In the genomic region with DNA sequence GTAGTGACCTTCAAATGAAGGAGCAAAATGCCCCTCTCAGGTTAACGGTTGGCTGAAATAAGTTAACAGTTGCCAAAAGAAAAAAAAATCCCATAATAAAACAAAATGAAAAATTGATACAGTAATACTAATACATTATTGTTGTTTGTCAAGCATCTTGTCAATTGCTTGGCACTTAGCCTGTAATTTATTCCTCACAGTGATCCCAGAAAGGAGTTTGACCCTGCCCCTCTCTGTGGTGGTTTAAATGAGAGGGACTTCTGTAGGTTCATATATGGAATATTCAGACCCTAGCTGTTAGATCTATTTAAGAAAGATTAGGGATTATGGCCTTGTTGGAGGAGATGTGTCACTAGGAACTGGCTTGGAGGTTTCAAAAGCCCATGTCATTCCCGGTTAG, we compare ENCODE assay signal across 13 mouse cellular contexts. TPM values are rescaled to one million over a fixed set of nuclear protein-coding genes. Genes with fewer than 3 reads are reported as not detected.
"Had no signal": no experiment of that assay in that cellular context is flagged by ENCODE, and none has a peak within 500 bp of the region (broad histone marks: within the 10 kb centered on the region; RNA-seq: fewer than 3 reads in every experiment).

No protein-coding gene starts in this region.

- H3K27ac ChIP-seq: hindbrain, embryonic 15.5 days; layer of hippocampus, adult 2 months; limb, embryonic 12.5 days; midbrain, embryonic 13.5 days had no signal

- H3K4me2 ChIP-seq: hindbrain, embryonic 15.5 days; limb, embryonic 12.5 days; midbrain, embryonic 13.5 days had no signal

- H3K9me3 ChIP-seq: hindbrain, embryonic 15.5 days; limb, embryonic 12.5 days; midbrain, embryonic 13.5 days had no signal

- H3K36me3 ChIP-seq: hindbrain, embryonic 15.5 days; limb, embryonic 12.5 days; midbrain, embryonic 13.5 days had no signal

- DNase-seq: kidney, adult 18-20 months; kidney, postnatal 14 days; lung, adult 18-20 months; spleen, adult 18-20 months; thymus, adult 18-20 months; thymus, postnatal 14 days had no signal

- H3K9ac ChIP-seq: hindbrain, embryonic 15.5 days; limb, embryonic 12.5 days; midbrain, embryonic 13.5 days had no signal

- H3K4me1 ChIP-seq: hindbrain, embryonic 15.5 days; limb, embryonic 12.5 days; midbrain, embryonic 13.5 days had no signal

- H3K4me3 ChIP-seq: hindbrain, embryonic 15.5 days; layer of hippocampus, adult 2 months; limb, embryonic 12.5 days; midbrain, embryonic 13.5 days had no signal

- H3K27me3 ChIP-seq: hindbrain, embryonic 15.5 days; limb, embryonic 12.5 days; midbrain, embryonic 13.5 days had no signal

- ATAC-seq: midbrain, embryonic 13.5 days had no signal

RNA-seq across cellular contexts. Expression of gene Baat, which starts 39.7 kb away (rescaled TPM):
- polyA plus RNA-seq: hindbrain, embryonic 15.5 days; limb, embryonic 12.5 days; lung, embryonic 16.5 days; midbrain, embryonic 13.5 days; midbrain, postnatal 0 days; neural tube, embryonic 14.5 days had no signal
